Mouse (Mus musculus) right cerebral cortex, postnatal 4 days (tissue): ENCODE data around the gene Chrnd.

Source experiments
- DNase-seq: peaks from one replicate; pipeline ENCODE4 v3.0.0-alpha.2; 2022

The Chrnd gene

GRCm38 (mm10) chr1:87185526-87185925 lies 4.9 kb upstream of the Chrnd start:
- DNase-seq = no peak

GRCm38 (mm10) chr1:87186261-87187036 lies 4.0 kb upstream of the Chrnd start:
- DNase-seq = peak; percentile 23

- DNase-seq = peak; percentile 90
These were observed 3.4 kb upstream of the Chrnd start for GRCm38 (mm10) chr1:87187037-87187355.

GRCm38 (mm10) chr1:87197296-87197695 lies 6.9 kb downstream of the Chrnd start:
- DNase-seq = no peak

- DNase-seq = no peak
These were observed 8.0 kb downstream of the Chrnd start for GRCm38 (mm10) chr1:87198119-87199065.

GRCm38 (mm10) chr1:87200811-87201210 lies 10.4 kb downstream of the Chrnd start:
- no peak for DNase-seq

GRCm38 (mm10) chr1:87201848-87202247 lies 11.4 kb downstream of the Chrnd start:
- DNase-seq = no peak

- no peak for DNase-seq
These were observed 13.4 kb downstream of the Chrnd start for GRCm38 (mm10) chr1:87203779-87204178.

- no peak for DNase-seq
These were observed 14.1 kb downstream of the Chrnd start, which contains the start of gene Chrng for GRCm38 (mm10) chr1:87204465-87204864. Chrng (plus strand) TSS chr1:87204657.

GRCm38 (mm10) chr1:87205038-87205437 lies 14.6 kb downstream of the Chrnd start:
- DNase-seq = no peak

- no peak for DNase-seq
These were observed 15.1 kb downstream of the Chrnd start for GRCm38 (mm10) chr1:87205502-87205901.

- no peak for DNase-seq
These were observed 15.9 kb downstream of the Chrnd start for GRCm38 (mm10) chr1:87206339-87206738.

- DNase-seq = no peak
These were observed 21.0 kb downstream of the Chrnd start for GRCm38 (mm10) chr1:87211431-87211830.

- peak; percentile 91 for DNase-seq
These were observed 23.6 kb downstream of the Chrnd start, which contains the start of gene Eif4e2 for GRCm38 (mm10) chr1:87213735-87214704. Eif4e2 (plus strand) TSS chr1:87213914.

GRCm38 (mm10) chr1:87214748-87215147 lies 24.3 kb downstream of the Chrnd start:
- no peak for DNase-seq

GRCm38 (mm10) chr1:87217938-87218337 lies 27.5 kb downstream of the Chrnd start:
- no peak for DNase-seq

- DNase-seq = no peak
These were observed 35.3 kb downstream of the Chrnd start for GRCm38 (mm10) chr1:87225739-87226138.

GRCm38 (mm10) chr1:87226409-87227159 lies 36.2 kb downstream of the Chrnd start:
- no peak for DNase-seq

GRCm38 (mm10) chr1:87227160-87227550 lies 36.7 kb downstream of the Chrnd start:
- DNase-seq = no peak

GRCm38 (mm10) chr1:87230606-87231005 lies 40.2 kb downstream of the Chrnd start:
- no peak for DNase-seq

GRCm38 (mm10) chr1:87232197-87232596 lies 41.8 kb downstream of the Chrnd start:
- DNase-seq = no peak

- DNase-seq = no peak
These were observed 48.6 kb downstream of the Chrnd start for GRCm38 (mm10) chr1:87239056-87239455.
